Mouse (Mus musculus): ENCODE results near the gene Clip1. TPM values are rescaled to one million over a fixed set of nuclear protein-coding genes. Genes with fewer than 3 reads are reported as not detected.

The Clip1 gene
- polyA plus RNA-seq, 1 experiment from 2014 or later, result 54.0 TPM

GRCm38 (mm10) chr5:123694468-123694867 lies 10.1 kb upstream of the Clip1 start:
- Histone ChIP-seq H3K9me3 (no peaks in the 10 kb centered on the region), H3K27ac (replicated peaks) (no peak overlapping the region), H3K36me3 (replicated peaks) (peaks cover 26% of the 10 kb centered on the region), H3K4me3 (no peak overlapping the region), H3K4me1 (no peaks in the 10 kb centered on the region), H3K27me3 (replicated peaks; ENCODE audit: low read depth, poor library complexity, severe bottlenecking) (no peaks in the 10 kb centered on the region)
- WGBS, result 66% methylated on average over 6 of the region's 6 CpGs
- no peak for DNase-seq (ENCODE audit: low spot score)

GRCm38 (mm10) chr5:123683377-123684220 lies 819 bp downstream of the Clip1 start:
- DNase-seq (ENCODE audit: low spot score), result peak; percentile 75
- H3K36me3 ChIP-seq (replicated peaks), result no peaks in the 10 kb centered on the region
- H3K27ac ChIP-seq (replicated peaks), result peak overlapping the region; percentile 98
- H3K4me3 ChIP-seq, result peak overlapping the region; percentile 91
- 2% methylated on average over 92 of the region's 92 CpGs for WGBS
- no peaks in the 10 kb centered on the region for H3K9me3 ChIP-seq
- no peaks in the 10 kb centered on the region for H3K27me3 ChIP-seq (replicated peaks; ENCODE audit: low read depth, poor library complexity, severe bottlenecking)
- H3K4me1 ChIP-seq, result peaks cover 33% of the 10 kb centered on the region

DNA sequence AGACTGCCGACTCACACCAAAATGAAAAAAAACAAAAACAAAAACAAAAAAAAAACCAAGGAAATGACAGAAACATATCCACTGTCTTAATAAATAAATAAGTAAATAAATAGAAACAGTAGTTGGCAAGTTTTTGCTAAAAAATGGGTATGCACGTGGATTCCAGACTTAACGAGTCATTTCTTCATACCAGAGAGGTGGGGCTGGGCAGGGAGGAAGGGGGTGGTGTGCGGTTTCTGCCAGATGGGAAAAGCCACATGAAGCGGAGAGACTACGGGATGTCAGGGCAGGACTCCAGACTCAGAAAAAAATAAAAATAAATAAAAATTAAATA lies 1.4 kb downstream of the Clip1 start:
- Histone ChIP-seq H3K4me3 (peak overlapping the region; percentile 91), H3K9me3 (no peaks in the 10 kb centered on the region), H3K27ac (replicated peaks) (peak overlapping the region; percentile 98), H3K36me3 (replicated peaks) (no peaks in the 10 kb centered on the region), H3K4me1 (peaks cover 33% of the 10 kb centered on the region), H3K27me3 (replicated peaks; ENCODE audit: low read depth, poor library complexity, severe bottlenecking) (no peaks in the 10 kb centered on the region)
- DNase-seq (ENCODE audit: low spot score), result peak; percentile 64
- 4% methylated on average over 6 of the region's 6 CpGs for WGBS

GRCm38 (mm10) chr5:123682372-123682771 lies 2.0 kb downstream of the Clip1 start:
- Histone ChIP-seq H3K27me3 (replicated peaks; ENCODE audit: low read depth, poor library complexity, severe bottlenecking) (no peaks in the 10 kb centered on the region), H3K4me1 (peaks cover 33% of the 10 kb centered on the region), H3K27ac (replicated peaks) (no peak overlapping the region), H3K9me3 (no peaks in the 10 kb centered on the region), H3K36me3 (replicated peaks) (peaks cover 2% of the 10 kb centered on the region), H3K4me3 (peak overlapping the region; percentile 91)
- WGBS, result 38% methylated on average over 4 of the region's 4 CpGs
- no peak for DNase-seq (ENCODE audit: low spot score)

DNA sequence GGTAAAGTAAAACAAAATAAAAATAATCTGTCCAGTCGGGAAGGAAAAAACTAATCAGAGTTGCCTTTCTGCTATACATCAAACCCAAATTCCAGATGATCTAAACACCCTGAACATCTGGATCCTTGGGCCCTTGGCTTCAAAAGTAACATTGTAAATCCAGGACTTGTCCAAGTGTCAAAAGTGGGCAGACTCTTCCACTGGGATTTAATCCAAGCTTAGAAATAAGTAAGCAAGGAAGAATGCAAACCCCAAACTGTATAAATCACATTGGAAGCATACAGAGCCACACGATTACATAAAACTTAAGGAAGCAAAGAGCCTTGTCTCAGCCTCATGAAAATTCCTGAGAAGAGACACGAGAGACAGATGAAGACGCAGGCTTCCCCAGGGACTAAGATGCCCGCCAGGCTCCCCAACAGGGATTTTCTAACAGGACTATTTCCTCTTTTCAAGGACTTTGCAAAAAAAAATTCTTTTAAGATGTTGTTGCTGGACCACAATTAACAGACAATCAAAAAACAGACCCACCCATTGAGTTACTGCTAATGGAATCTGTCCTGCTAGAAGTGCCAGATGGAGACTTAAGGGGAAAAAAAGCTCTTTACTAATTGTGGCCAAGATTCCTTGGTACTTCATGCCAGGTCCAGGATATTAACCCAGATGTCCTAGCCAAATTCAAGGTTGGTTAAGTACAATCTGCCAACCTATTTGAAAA lies 4.7 kb downstream of the Clip1 start:
- no peaks in the 10 kb centered on the region for H3K9me3 ChIP-seq
- peaks cover 9% of the 10 kb centered on the region for H3K36me3 ChIP-seq (replicated peaks)
- H3K27ac ChIP-seq (replicated peaks), result no peak overlapping the region
- H3K4me3 ChIP-seq, result no peak overlapping the region
- H3K4me1 ChIP-seq, result peaks cover 27% of the 10 kb centered on the region
- WGBS, result 68% methylated on average over 5 of the region's 5 CpGs
- H3K27me3 ChIP-seq (replicated peaks; ENCODE audit: low read depth, poor library complexity, severe bottlenecking), result no peaks in the 10 kb centered on the region
- no peak for DNase-seq (ENCODE audit: low spot score)

- H3K4me1 ChIP-seq, result peaks cover 23% of the 10 kb centered on the region
- peaks cover 9% of the 10 kb centered on the region for H3K36me3 ChIP-seq (replicated peaks)
- H3K27me3 ChIP-seq (replicated peaks; ENCODE audit: low read depth, poor library complexity, severe bottlenecking), result no peaks in the 10 kb centered on the region
- no peaks in the 10 kb centered on the region for H3K9me3 ChIP-seq
- H3K27ac ChIP-seq (replicated peaks), result no peak overlapping the region
- no peak overlapping the region for H3K4me3 ChIP-seq
- no peak for DNase-seq (ENCODE audit: low spot score)
- WGBS, result 80% methylated on average over 3 of the region's 3 CpGs
Measured at GRCm38 (mm10) chr5:123679106-123679505, 5.3 kb downstream of the Clip1 start.

- WGBS, result 89% methylated on average over 9 of the region's 9 CpGs
- H3K27ac ChIP-seq (replicated peaks), result no peak overlapping the region
- H3K9me3 ChIP-seq, result no peaks in the 10 kb centered on the region
- H3K4me1 ChIP-seq, result peaks cover 33% of the 10 kb centered on the region
- H3K36me3 ChIP-seq (replicated peaks), result peaks cover 9% of the 10 kb centered on the region
- no peaks in the 10 kb centered on the region for H3K27me3 ChIP-seq (replicated peaks; ENCODE audit: low read depth, poor library complexity, severe bottlenecking)
- no peak for DNase-seq (ENCODE audit: low spot score)
- H3K4me3 ChIP-seq, result no peak overlapping the region
Measured at GRCm38 (mm10) chr5:123675717-123676116, 8.7 kb downstream of the Clip1 start.

GRCm38 (mm10) chr5:123675221-123675620 lies 9.2 kb downstream of the Clip1 start:
- Histone ChIP-seq H3K4me1 (peaks cover 38% of the 10 kb centered on the region), H3K27me3 (replicated peaks; ENCODE audit: low read depth, poor library complexity, severe bottlenecking) (no peaks in the 10 kb centered on the region), H3K4me3 (no peak overlapping the region), H3K36me3 (replicated peaks) (peaks cover 9% of the 10 kb centered on the region), H3K27ac (replicated peaks) (no peak overlapping the region), H3K9me3 (no peaks in the 10 kb centered on the region)
- 60% methylated on average over 3 of the region's 3 CpGs for WGBS
- no peak for DNase-seq (ENCODE audit: low spot score)

GRCm38 (mm10) chr5:123671473-123671820 lies 13.0 kb downstream of the Clip1 start:
- Histone ChIP-seq H3K4me3 (peak overlapping the region; percentile 23; the same call in 1 of the 2 replicates), H3K27me3 (replicated peaks; ENCODE audit: low read depth, poor library complexity, severe bottlenecking) (no peaks in the 10 kb centered on the region), H3K4me1 (peaks cover 47% of the 10 kb centered on the region), H3K27ac (replicated peaks) (0 out of 2 replicates have a peak overlapping the region, but pooled peaks have one; percentile 58), H3K36me3 (replicated peaks) (no peaks in the 10 kb centered on the region), H3K9me3 (no peaks in the 10 kb centered on the region)
- peak; percentile 20 for DNase-seq (ENCODE audit: low spot score)
- 50% methylated on average over 3 of the region's 3 CpGs for WGBS

DNA sequence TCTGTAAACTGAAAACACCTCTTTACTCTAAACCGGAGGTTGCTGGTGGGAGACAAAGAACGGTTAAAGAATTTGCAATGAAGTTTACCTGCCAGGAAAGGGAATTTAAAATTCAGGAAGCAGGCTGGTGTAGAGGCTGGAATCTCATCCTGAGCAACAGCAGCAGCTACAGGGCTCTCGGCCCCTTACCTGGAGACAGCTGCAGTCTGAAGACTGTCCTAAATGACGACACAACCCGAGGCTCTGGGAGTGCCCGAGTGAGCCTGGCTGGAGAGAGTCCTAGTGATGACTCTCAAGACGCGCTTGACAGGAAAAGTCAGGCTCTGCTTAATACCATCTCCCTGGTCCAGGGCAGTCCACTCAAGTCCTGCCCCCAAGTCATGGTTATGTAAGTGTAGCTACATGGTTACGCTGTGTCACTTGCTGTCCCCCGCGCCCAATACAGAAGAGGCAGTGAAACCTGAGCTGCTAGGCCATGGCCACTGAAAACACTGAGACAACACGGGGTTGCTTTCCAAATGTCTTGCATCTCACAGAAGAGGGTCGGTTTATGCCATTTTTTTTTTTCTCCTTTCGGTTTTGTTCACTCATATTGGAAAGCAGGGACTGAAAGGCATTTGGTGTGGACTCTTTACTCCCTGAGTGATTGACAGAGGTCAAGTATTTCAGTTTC lies 13.5 kb downstream of the Clip1 start:
- H3K9me3 ChIP-seq, result no peaks in the 10 kb centered on the region
- H3K27me3 ChIP-seq (replicated peaks; ENCODE audit: low read depth, poor library complexity, severe bottlenecking), result no peaks in the 10 kb centered on the region
- H3K27ac ChIP-seq (replicated peaks), result peak overlapping the region; percentile 58
- H3K4me1 ChIP-seq, result peaks cover 47% of the 10 kb centered on the region
- WGBS, result 22% methylated on average over 14 of the region's 14 CpGs
- peak; percentile 43 for DNase-seq (ENCODE audit: low spot score)
- H3K4me3 ChIP-seq, result peak overlapping the region; percentile 23; the same call in 1 of the 2 replicates
- H3K36me3 ChIP-seq (replicated peaks), result no peaks in the 10 kb centered on the region

GRCm38 (mm10) chr5:123669991-123670799 lies 14.2 kb downstream of the Clip1 start:
- no peaks in the 10 kb centered on the region for H3K27me3 ChIP-seq (replicated peaks; ENCODE audit: low read depth, poor library complexity, severe bottlenecking)
- H3K4me1 ChIP-seq, result peaks cover 47% of the 10 kb centered on the region
- WGBS, result 50% methylated on average over 9 of the region's 9 CpGs
- peak overlapping the region; percentile 65 for H3K27ac ChIP-seq (replicated peaks)
- H3K4me3 ChIP-seq, result no peak overlapping the region; the same call in 1 of the 2 replicates
- H3K9me3 ChIP-seq, result no peaks in the 10 kb centered on the region
- peak; percentile 42 for DNase-seq (ENCODE audit: low spot score)
- no peaks in the 10 kb centered on the region for H3K36me3 ChIP-seq (replicated peaks)

- 92% methylated on average over 12 of the region's 12 CpGs for WGBS
- Histone ChIP-seq H3K4me1 (peaks cover 37% of the 10 kb centered on the region), H3K4me3 (no peak overlapping the region), H3K27ac (replicated peaks) (no peak overlapping the region), H3K36me3 (replicated peaks) (no peaks in the 10 kb centered on the region), H3K27me3 (replicated peaks; ENCODE audit: low read depth, poor library complexity, severe bottlenecking) (no peaks in the 10 kb centered on the region), H3K9me3 (no peaks in the 10 kb centered on the region)
- DNase-seq (ENCODE audit: low spot score), result no peak
Measured at GRCm38 (mm10) chr5:123667915-123668314, 16.5 kb downstream of the Clip1 start.

All from embryonic facial prominence, embryonic 10.5 days (tissue).